Mouse (Mus musculus) neural tube, embryonic 11.5 days (tissue): ENCODE results near the gene Slc34a3. TPM values are rescaled to one million over a fixed set of nuclear protein-coding genes. Genes with fewer than 3 reads are reported as not detected.

Experiments used
- ATAC-seq: fragments of 200-750 bp; cut with Nextera tagmentation; 2 replicates; pipeline ENCODE4 v1.8.0; 2017; ENCODE audit warnings: moderate number of reproducible peaks, mild to moderate bottlenecking, moderate TSS enrichment, moderate library complexity; ENCODE audit not compliant: insufficient read depth, low FRiP score, low TSS enrichment
- DNase-seq: peaks from one replicate; pipeline ENCODE4 v3.0.0-alpha.2; 2015; ENCODE audit warnings: low spot score
- H3K27ac ChIP-seq: fragments of 300-500 bp; sonication (generic); 2 replicates; pipeline ENCODE4 v1.5.1; 2014; ENCODE audit warnings: low read depth, mild to moderate bottlenecking, low read length
- H3K27me3 ChIP-seq: fragments of 300-500 bp; sonication (generic); 2 replicates; pipeline ENCODE4 v1.6.1; 2014; ENCODE audit warnings: mild to moderate bottlenecking, low read length, mixed read lengths; ENCODE audit not compliant: control insufficient read depth, insufficient read depth
- H3K36me3 ChIP-seq: fragments of 300-500 bp; sonication (generic); 2 replicates; pipeline ENCODE4 v1.6.1; 2014; ENCODE audit warnings: mild to moderate bottlenecking, low read length, moderate library complexity, mixed read lengths; ENCODE audit not compliant: control insufficient read depth, insufficient read depth
- H3K4me1 ChIP-seq: fragments of 300-500 bp; sonication (generic); 2 replicates; pipeline ENCODE4 v1.6.1; 2014; ENCODE audit warnings: low read length, mixed read lengths; ENCODE audit not compliant: control insufficient read depth, insufficient read depth
- H3K4me2 ChIP-seq: fragments of 300-500 bp; sonication (generic); 2 replicates; pipeline ENCODE4 v1.6.1; 2014; ENCODE audit warnings: low read depth, mild to moderate bottlenecking, moderate library complexity
- H3K4me3 ChIP-seq: fragments of 300-500 bp; sonication (generic); 2 replicates; pipeline ENCODE4 v1.5.1; 2014; ENCODE audit warnings: low read depth, low read length
- H3K9ac ChIP-seq: fragments of 300-500 bp; sonication (generic); 2 replicates; pipeline ENCODE4 v1.6.1; 2014; ENCODE audit warnings: mild to moderate bottlenecking, low read length
- H3K9me3 ChIP-seq: fragments of 300-500 bp; sonication (generic); 2 replicates; pipeline ENCODE4 v1.6.1; 2016; ENCODE audit warnings: low read length; ENCODE audit not compliant: control insufficient read depth
- WGBS: fragments of 180-500 bp; shearing (Covaris S2); extraction: QIAGEN DNeasy Blood & Tissue Kit; methylation state at CpG from one replicate; pipeline ENCODE4 v1.1.7; 2014; 5-methylcytosine and 5-hydroxymethylcytosine counted together
- polyA plus RNA-seq: library from polyadenylated mRNA; unstranded; fragments of >200 nt; fragmentation: Nextera tagmentation; extraction: Ambion mirVana; gene quantifications from 2 replicates; pipeline ENCODE4 v1.2.1, GENCODE M21; 2014

Slc34a3 gene
- polyA plus RNA-seq, 1 experiment from 2014 or later = not detected

- no peak for ATAC-seq
- WGBS = 58% methylated on average over 2 of the region's 2 CpGs
- peak overlapping the region; percentile 80 for H3K4me3 ChIP-seq
These were observed 50.8 kb downstream of the Slc34a3 start for GRCm38 (mm10) chr2:25183336-25183735.

GRCm38 (mm10) chr2:25182664-25183063, 51.5 kb downstream of the Slc34a3 start:
- Histone ChIP-seq H3K4me2 (peak overlapping the region; percentile 53), H3K4me1 (peaks cover 42% of the 10 kb centered on the region), H3K4me3 (peak overlapping the region; percentile 80), H3K36me3 (no peaks in the 10 kb centered on the region), H3K27ac (no peak overlapping the region), H3K9me3 (no peaks in the 10 kb centered on the region), H3K27me3 (peaks cover 2% of the 10 kb centered on the region; the same call in 1 of the 2 replicates), H3K9ac (peak overlapping the region; percentile 83)
- ATAC-seq (no peak), DNase-seq (peak; percentile 55)
- WGBS = 15% methylated on average over 6 of the region's 6 CpGs

More at GRCm38 (mm10) chr2:25183336-25183735, 50.8 kb downstream of the Slc34a3 start:
- Histone ChIP-seq H3K9me3 (no peaks in the 10 kb centered on the region), H3K4me1 (peaks cover 35% of the 10 kb centered on the region), H3K36me3 (no peaks in the 10 kb centered on the region), H3K4me2 (peak overlapping the region; percentile 53), H3K27ac (peak overlapping the region; percentile 60), H3K27me3 (peaks cover 2% of the 10 kb centered on the region; the same call in 1 of the 2 replicates), H3K9ac (peak overlapping the region; percentile 83; the same call in 1 of the 2 replicates)
- DNase-seq = no peak

- Histone ChIP-seq H3K4me2 (peak overlapping the region; percentile 53), H3K27me3 (peaks cover 2% of the 10 kb centered on the region; the same call in 1 of the 2 replicates), H3K9me3 (no peaks in the 10 kb centered on the region), H3K36me3 (no peaks in the 10 kb centered on the region), H3K9ac (peak overlapping the region; percentile 83), H3K4me1 (peaks cover 47% of the 10 kb centered on the region), H3K27ac (peak overlapping the region; percentile 94), H3K4me3 (peak overlapping the region; percentile 80)
- DNase-seq (no peak), ATAC-seq (no peak)
- WGBS = under 1% methylated on average over 17 of the region's 17 CpGs
These were observed 52.2 kb downstream of the Slc34a3 start for GRCm38 (mm10) chr2:25181891-25182397.

- WGBS = under 1% methylated on average over 100 of the region's 100 CpGs
- Histone ChIP-seq H3K4me1 (peaks cover 48% of the 10 kb centered on the region), H3K27me3 (peaks cover 2% of the 10 kb centered on the region; the same call in 1 of the 2 replicates), H3K4me3 (peak overlapping the region; percentile 80), H3K4me2 (peak overlapping the region; percentile 53), H3K36me3 (no peaks in the 10 kb centered on the region), H3K27ac (peak overlapping the region; percentile 94), H3K9me3 (no peaks in the 10 kb centered on the region), H3K9ac (peak overlapping the region; percentile 83)
- ATAC-seq = peak; percentile 18
- peak; percentile 82 for DNase-seq
These were observed 52.9 kb downstream of the Slc34a3 start for GRCm38 (mm10) chr2:25180973-25181890.

- Histone ChIP-seq H3K4me2 (peak within 1 kb of the TSS; percentile 53), H3K9ac (peak within 1 kb of the TSS; percentile 83), H3K9me3 (no peaks in the 10 kb centered on the region), H3K4me1 (peaks cover 51% of the 10 kb centered on the region), H3K27ac (peak within 1 kb of the TSS; percentile 94), H3K4me3 (peak within 1 kb of the TSS; percentile 80), H3K36me3 (no peaks in the 10 kb centered on the region), H3K27me3 (peaks cover 2% of the 10 kb centered on the region; the same call in 1 of the 2 replicates)
- DNase-seq = peak; percentile 95
- ATAC-seq = peak; percentile 87
- WGBS = under 1% methylated on average over 35 of the region's 35 CpGs
These were observed 53.7 kb downstream of the Slc34a3 start, which contains the start of gene Nrarp for GRCm38 (mm10) chr2:25180478-25180903. TSS of gene Nrarp (plus strand) at chr2:25180758.

GRCm38 (mm10) chr2:25179566-25180217, 54.5 kb downstream of the Slc34a3 start:
- peak overlapping the region; percentile 53 for H3K4me2 ChIP-seq
- WGBS = 20% methylated on average over 15 of the region's 15 CpGs
- H3K4me3 ChIP-seq = peak overlapping the region; percentile 80
- no peaks in the 10 kb centered on the region for H3K36me3 ChIP-seq
- H3K27me3 ChIP-seq = peaks cover 2% of the 10 kb centered on the region; the same call in 1 of the 2 replicates
- DNase-seq (no peak), ATAC-seq (no peak)
- peak overlapping the region; percentile 34; the same call in 1 of the 2 replicates for H3K27ac ChIP-seq
- H3K9ac ChIP-seq = peak overlapping the region; percentile 44
- H3K9me3 ChIP-seq = no peaks in the 10 kb centered on the region
- H3K4me1 ChIP-seq = peaks cover 46% of the 10 kb centered on the region

Other genes with a start within 250 kb of the Slc34a3 start
- 52.6 and 56.1 TPM in 2 replicates for gene Nsmf, start 180.0 kb downstream of the Slc34a3 start, polyA plus RNA-seq
- not detected in 2 replicates for gene Entpd8, start 154.1 kb downstream of the Slc34a3 start, polyA plus RNA-seq
- gene Noxa1, start 139.2 kb downstream of the Slc34a3 start, polyA plus RNA-seq = 0.29 TPM in 1 of 2 replicates, not detected in the other
- gene Nrarp, start 53.6 kb downstream of the Slc34a3 start, polyA plus RNA-seq = 53.7 and 57.8 TPM in 2 replicates
- gene Tor4a, start 37.5 kb downstream of the Slc34a3 start, polyA plus RNA-seq = 1.6 and 1.9 TPM in 2 replicates
- 94.8 and 99.8 TPM in 2 replicates for gene Nelfb, start 22.9 kb downstream of the Slc34a3 start, polyA plus RNA-seq
- not detected in 2 replicates for gene Stpg3, start 19.7 kb downstream of the Slc34a3 start, polyA plus RNA-seq
- not detected in 2 replicates for gene Fam166a, start 15.6 kb downstream of the Slc34a3 start, polyA plus RNA-seq
- 515 and 528 TPM in 2 replicates for gene Tubb4b, start 9.7 kb downstream of the Slc34a3 start, polyA plus RNA-seq
- not detected in 2 replicates for gene Rnf224, start 2.4 kb upstream of the Slc34a3 start, polyA plus RNA-seq
- 29.9 and 34.0 TPM in 2 replicates for gene Rnf208, start 7.9 kb upstream of the Slc34a3 start, polyA plus RNA-seq
- not detected in 2 replicates for gene Cysrt1, start 8.1 kb upstream of the Slc34a3 start, polyA plus RNA-seq
- 5.1 and 6.6 TPM in 2 replicates for gene AL732309.1, start 12.5 kb upstream of the Slc34a3 start, polyA plus RNA-seq
- 11.4 and 13.0 TPM in 2 replicates for gene Tmem203, start 21.1 kb upstream of the Slc34a3 start, polyA plus RNA-seq
- 4.0 and 5.3 TPM in 2 replicates for gene Tprn, start 28.3 kb upstream of the Slc34a3 start, polyA plus RNA-seq
- 217 and 227 TPM in 2 replicates for gene Ssna1, start 38.1 kb upstream of the Slc34a3 start, polyA plus RNA-seq
- gene Anapc2, start 38.1 kb upstream of the Slc34a3 start, polyA plus RNA-seq = 120 and 128 TPM in 2 replicates
- not detected in 2 replicates for gene Tmem210, start 53.8 kb upstream of the Slc34a3 start, polyA plus RNA-seq
- not detected in 2 replicates for gene Lrrc26, start 55.6 kb upstream of the Slc34a3 start, polyA plus RNA-seq
- 2.5 and 3.7 TPM in 2 replicates for gene Grin1, start 84.8 kb upstream of the Slc34a3 start, polyA plus RNA-seq
- 65.8 and 87.4 TPM in 2 replicates for gene Man1b1, start 98.0 kb upstream of the Slc34a3 start, polyA plus RNA-seq
- 16.2 and 20.6 TPM in 2 replicates for gene Dpp7, start 122.0 kb upstream of the Slc34a3 start, polyA plus RNA-seq
- gene Uap1l1, start 131.3 kb upstream of the Slc34a3 start, polyA plus RNA-seq = 5.1 and 7.0 TPM in 2 replicates
- 49.2 and 53.7 TPM in 2 replicates for gene Sapcd2, start 138.0 kb upstream of the Slc34a3 start, polyA plus RNA-seq
- 0.12 TPM in 1 of 2 replicates, not detected in the other for gene Entpd2, start 161.5 kb upstream of the Slc34a3 start, polyA plus RNA-seq
- gene Npdc1, start 165.0 kb upstream of the Slc34a3 start, polyA plus RNA-seq = 133 TPM in 2 replicates
- 0.11 TPM in 1 of 2 replicates, not detected in the other for gene Fut7, start 188.9 kb upstream of the Slc34a3 start, polyA plus RNA-seq
- 5.0 and 5.6 TPM in 2 replicates for gene Abca2, start 194.3 kb upstream of the Slc34a3 start, polyA plus RNA-seq
- 0.72 and 0.89 TPM in 2 replicates for gene Clic3, start 222.5 kb upstream of the Slc34a3 start, polyA plus RNA-seq
- 22.0 and 26.3 TPM in 2 replicates for gene Paxx, start 226.7 kb upstream of the Slc34a3 start, polyA plus RNA-seq
- 0.43 TPM in 1 of 2 replicates, not detected in the other for gene Ptgds, start 235.7 kb upstream of the Slc34a3 start, polyA plus RNA-seq